8 mouse cellular contexts compared by ENCODE assay signal in genomic region chr2:143867326-143867725, GRCm38 (mm10). TPM values are rescaled to one million over a fixed set of nuclear protein-coding genes. Genes with fewer than 3 reads are reported as not detected.
DNase-seq lines count a peak whose midpoint lies in the region; ATAC-seq and TF ChIP-seq lines count a peak whose summit lies in the region.

No protein-coding gene starts in this region.

- no peaks in the 10 kb centered on the region for H3K9me3 ChIP-seq in embryonic facial prominence, embryonic 10.5 days
- no peaks in the 10 kb centered on the region for H3K9me3 ChIP-seq in limb, embryonic 12.5 days
- H3K9me3 ChIP-seq in midbrain, embryonic 16.5 days (replicated peaks; ENCODE audit: control insufficient read depth, low read length, poor library complexity, severe bottlenecking), result no peaks in the 10 kb centered on the region

- WGBS in embryonic facial prominence, embryonic 10.5 days, result 13% methylated on average over 6 of the region's 6 CpGs
- under 1% methylated on average over 6 of the region's 6 CpGs for WGBS in heart, adult 2 months
- 9% methylated on average over 6 of the region's 6 CpGs for WGBS in limb, embryonic 12.5 days
- WGBS in midbrain, embryonic 16.5 days, result 5% methylated on average over 6 of the region's 6 CpGs

- H3K4me3 ChIP-seq in embryonic facial prominence, embryonic 10.5 days, result no peak overlapping the region
- no peak overlapping the region for H3K4me3 ChIP-seq in heart, adult 2 months
- no peak overlapping the region for H3K4me3 ChIP-seq in limb, embryonic 12.5 days (replicated peaks)
- no peak overlapping the region for H3K4me3 ChIP-seq in midbrain, embryonic 16.5 days (ENCODE audit: low read depth, low read length)

- ATAC-seq in limb, embryonic 12.5 days (ENCODE audit: insufficient number of reproducible peaks, insufficient read depth, low FRiP score, low TSS enrichment, low read depth), result peak; percentile 66
- peak; percentile 41; the same call in 1 of the 2 replicates for ATAC-seq in midbrain, embryonic 16.5 days

- no peak overlapping the region for H3K4me2 ChIP-seq in limb, embryonic 12.5 days
- no peak overlapping the region for H3K4me2 ChIP-seq in midbrain, embryonic 16.5 days (ENCODE audit: low read length)

- no peak overlapping the region for H3K27ac ChIP-seq in embryonic facial prominence, embryonic 10.5 days (replicated peaks)
- H3K27ac ChIP-seq in heart, adult 2 months, result peak overlapping the region; percentile 52; the same call in 1 of the 2 replicates
- H3K27ac ChIP-seq in limb, embryonic 12.5 days, result no peak overlapping the region
- H3K27ac ChIP-seq in midbrain, embryonic 16.5 days (ENCODE audit: low read length), result no peak overlapping the region

- peaks cover 34% of the 10 kb centered on the region for H3K27me3 ChIP-seq in embryonic facial prominence, embryonic 10.5 days (replicated peaks; ENCODE audit: low read depth, poor library complexity, severe bottlenecking)
- H3K27me3 ChIP-seq in heart, adult 2 months (ENCODE audit: control insufficient read depth, insufficient read depth, low read length), result no peaks in the 10 kb centered on the region
- peaks cover 5% of the 10 kb centered on the region; the same call in 1 of the 2 replicates for H3K27me3 ChIP-seq in limb, embryonic 12.5 days
- H3K27me3 ChIP-seq in midbrain, embryonic 16.5 days (ENCODE audit: control insufficient read depth, insufficient read depth, low read depth, low read length), result no peaks in the 10 kb centered on the region

- peak overlapping the region; percentile 40 for H3K9ac ChIP-seq in heart, adult 2 months (ENCODE audit: low read depth, low read length)
- H3K9ac ChIP-seq in limb, embryonic 12.5 days (replicated peaks), result no peak overlapping the region
- H3K9ac ChIP-seq in midbrain, embryonic 16.5 days (ENCODE audit: low read depth, low read length), result no peak overlapping the region

- TF ChIP-seq EP300 in heart, adult 2 months (IDR thresholded peaks at IDR 0.05; ENCODE audit: insufficient read depth, low read depth, low read length), result peak; percentile 93

- H3K36me3 ChIP-seq in embryonic facial prominence, embryonic 10.5 days (replicated peaks), result no peaks in the 10 kb centered on the region
- H3K36me3 ChIP-seq in heart, adult 2 months (ENCODE audit: control insufficient read depth, insufficient read depth, low read length), result no peaks in the 10 kb centered on the region
- no peaks in the 10 kb centered on the region for H3K36me3 ChIP-seq in limb, embryonic 12.5 days
- H3K36me3 ChIP-seq in midbrain, embryonic 16.5 days (ENCODE audit: control insufficient read depth, insufficient read depth, low read length), result no peaks in the 10 kb centered on the region

- TF ChIP-seq POLR2A in heart, adult 2 months (IDR thresholded peaks at IDR 0.05; ENCODE audit: insufficient read depth, low read depth, low read length), result no peak

- intact Hi-C loops in heart, adult 2 months (cut with DNase I), result loop anchor here (1.0 to 10.0 kb wide), 7 partner anchors 80 to 587 kb away; no protein-coding TSS in a partner anchor

- peaks cover 9% of the 10 kb centered on the region for H3K4me1 ChIP-seq in embryonic facial prominence, embryonic 10.5 days
- H3K4me1 ChIP-seq in heart, adult 2 months (ENCODE audit: control insufficient read depth, insufficient read depth, low read length), result peaks cover 9% of the 10 kb centered on the region
- H3K4me1 ChIP-seq in limb, embryonic 12.5 days (replicated peaks), result no peaks in the 10 kb centered on the region; the same call in 1 of the 2 replicates
- peaks cover 3% of the 10 kb centered on the region; the same call in 1 of the 2 replicates for H3K4me1 ChIP-seq in midbrain, embryonic 16.5 days (ENCODE audit: control insufficient read depth, insufficient read depth, low read length)

- no peaks in the 10 kb centered on the region for H3K79me2 ChIP-seq in heart, adult 2 months (replicated peaks; ENCODE audit: control insufficient read depth, insufficient read depth, low read length)

- peak; percentile 61 to 73 for DNase-seq in urinary bladder, adult 18-20 months (ENCODE audit: low spot score in 2 of 2)
- no peak for DNase-seq in urinary bladder, postnatal 10 days (ENCODE audit: low spot score)
- DNase-seq in embryonic facial prominence, embryonic 10.5 days (ENCODE audit: low spot score), result peak; percentile 83
- peak; percentile 82 to 85 for DNase-seq in heart, adult 2 months
- peak; percentile 73 to 81 for DNase-seq in kidney, adult 8-10 months
- peak; percentile 37 to 74 for DNase-seq in spleen, postnatal 10 days (ENCODE audit: low spot score in 2 of 2)

- TF ChIP-seq CTCF in heart, adult 2 months (IDR thresholded peaks at IDR 0.05), result peak; percentile 97

RNA-seq across cellular contexts. Expression of gene Bfsp1, which starts 4.4 kb away (rescaled TPM):
- 0.60 and 1.2 TPM in 2 replicates for polyA plus RNA-seq in embryonic facial prominence, embryonic 10.5 days (2016; fragmentation: Nextera tagmentation; extraction: Ambion mirVana)
- under 1 TPM; 0.25 to 0.26 TPM for total RNA-seq in heart, adult 2 months (2021)
- polyA plus RNA-seq in heart, adult 2 months (2012; rRNA removed), result 0.27 and 0.32 TPM in 2 replicates
- polyA plus RNA-seq in limb, embryonic 12.5 days (2016; fragmentation: Nextera tagmentation; extraction: Ambion mirVana), result 1.4 and 1.8 TPM in 2 replicates
- polyA plus RNA-seq in midbrain, embryonic 16.5 days (2015; fragmentation: Nextera tagmentation; extraction: Ambion mirVana), result 1.7 and 2.0 TPM in 2 replicates

RNA-seq across cellular contexts. Expression of gene Dstn, which starts 47.8 kb away (rescaled TPM):
- polyA plus RNA-seq in embryonic facial prominence, embryonic 10.5 days (2016; fragmentation: Nextera tagmentation; extraction: Ambion mirVana), result 331 and 339 TPM in 2 replicates
- 100 to 1,000 TPM; 163 to 166 TPM for total RNA-seq in heart, adult 2 months (2021)
- 54.8 and 85.7 TPM in 2 replicates for polyA plus RNA-seq in heart, adult 2 months (2012; rRNA removed)
- polyA plus RNA-seq in limb, embryonic 12.5 days (2016; fragmentation: Nextera tagmentation; extraction: Ambion mirVana), result 305 and 312 TPM in 2 replicates
- 429 and 431 TPM in 2 replicates for polyA plus RNA-seq in midbrain, embryonic 16.5 days (2015; fragmentation: Nextera tagmentation; extraction: Ambion mirVana)
